Mouse (Mus musculus): ENCODE measurements around the gene Ptprj. TPM values are rescaled to one million over a fixed set of nuclear protein-coding genes. Genes with fewer than 3 reads are reported as not detected.

Ptprj gene
- 37.8 and 39.1 TPM in 2 replicates for total RNA-seq (2014; rRNA removed)
- 4.6 and 4.7 TPM in 2 replicates for polyA plus RNA-seq (2015; fragmentation: Nextera tagmentation; extraction: Ambion mirVana)

GRCm38 (mm10) chr2:90580236-90581005 lies at the start of gene Ptprj:
Ptprj (minus strand) TSS chr2:90580647.
- H3K27me3 ChIP-seq (ENCODE audit: insufficient read depth, low read length) = no peaks in the 10 kb centered on the region
- TF ChIP-seq CTCF (IDR thresholded peaks at IDR 0.05; ENCODE audit: low read depth) = no peak
- H3K4me2 ChIP-seq (ENCODE audit: low read depth, low read length) = peak within 1 kb of the TSS; percentile 84
- no peaks in the 10 kb centered on the region for H3K36me3 ChIP-seq (ENCODE audit: insufficient read depth, low read length)
- under 1% methylated on average over 70 of the region's 100 CpGs for WGBS
- H3K27ac ChIP-seq = peak within 1 kb of the TSS; percentile 90
- H3K9ac ChIP-seq (replicated peaks; ENCODE audit: low read length) = peak within 1 kb of the TSS; percentile 95
- H3K4me3 ChIP-seq (ENCODE audit: low read length) = peak within 1 kb of the TSS; percentile 92
- ATAC-seq (peak; percentile 85), DNase-seq (ENCODE audit: low spot score) (peak; percentile 82)
- no peaks in the 10 kb centered on the region for H3K9me3 ChIP-seq (ENCODE audit: low read length)
- 0 out of 2 replicates have a peak, but pooled peaks cover 3% of the 10 kb centered on the region for H3K4me1 ChIP-seq (ENCODE audit: insufficient read depth, low read length)

GRCm38 (mm10) chr2:90629552-90629951 lies 49.1 kb upstream of the Ptprj start:
- no peaks in the 10 kb centered on the region for H3K4me1 ChIP-seq (ENCODE audit: insufficient read depth, low read length)
- H3K9ac ChIP-seq (replicated peaks; ENCODE audit: low read length) = no peak overlapping the region
- TF ChIP-seq CTCF (IDR thresholded peaks at IDR 0.05; ENCODE audit: low read depth) = no peak
- H3K9me3 ChIP-seq (ENCODE audit: low read length) = no peaks in the 10 kb centered on the region
- no peak overlapping the region for H3K4me3 ChIP-seq (ENCODE audit: low read length)
- H3K27me3 ChIP-seq (ENCODE audit: insufficient read depth, low read length) = no peaks in the 10 kb centered on the region
- DNase-seq (ENCODE audit: low spot score) (no peak), ATAC-seq (no peak)
- H3K27ac ChIP-seq = no peak overlapping the region
- no peaks in the 10 kb centered on the region for H3K36me3 ChIP-seq (ENCODE audit: insufficient read depth, low read length)
- 65% methylated on average over 2 of the region's 2 CpGs for WGBS
- no peak overlapping the region for H3K4me2 ChIP-seq (ENCODE audit: low read depth, low read length)

- no peak for TF ChIP-seq CTCF (IDR thresholded peaks at IDR 0.05; ENCODE audit: low read depth)
- Histone ChIP-seq H3K36me3 (ENCODE audit: insufficient read depth, low read length) (no peaks in the 10 kb centered on the region), H3K4me1 (ENCODE audit: insufficient read depth, low read length) (no peaks in the 10 kb centered on the region), H3K27me3 (ENCODE audit: insufficient read depth, low read length) (no peaks in the 10 kb centered on the region), H3K9ac (replicated peaks; ENCODE audit: low read length) (no peak overlapping the region), H3K27ac (no peak overlapping the region), H3K4me3 (ENCODE audit: low read length) (no peak overlapping the region), H3K4me2 (ENCODE audit: low read depth, low read length) (no peak overlapping the region), H3K9me3 (ENCODE audit: low read length) (no peaks in the 10 kb centered on the region)
- no peak for DNase-seq (ENCODE audit: low spot score)
- ATAC-seq = no peak
- WGBS = 95% methylated on average over 5 of the region's 5 CpGs
Measured at GRCm38 (mm10) chr2:90628261-90628660, 47.8 kb upstream of the Ptprj start.

- H3K4me2 ChIP-seq (ENCODE audit: low read depth, low read length) = 0 out of 2 replicates have a peak overlapping the region, but pooled peaks have one; percentile 8
- DNase-seq (ENCODE audit: low spot score) (peak; percentile 88), ATAC-seq (peak; percentile 82; the same call in 1 of the 2 replicates)
- no peaks in the 10 kb centered on the region for H3K9me3 ChIP-seq (ENCODE audit: low read length)
- no peaks in the 10 kb centered on the region for H3K36me3 ChIP-seq (ENCODE audit: insufficient read depth, low read length)
- 11% methylated on average over 6 of the region's 6 CpGs for WGBS
- no peak overlapping the region for H3K27ac ChIP-seq
- no peaks in the 10 kb centered on the region for H3K4me1 ChIP-seq (ENCODE audit: insufficient read depth, low read length)
- no peaks in the 10 kb centered on the region for H3K27me3 ChIP-seq (ENCODE audit: insufficient read depth, low read length)
- H3K4me3 ChIP-seq (ENCODE audit: low read length) = no peak overlapping the region
- no peak overlapping the region for H3K9ac ChIP-seq (replicated peaks; ENCODE audit: low read length)
- peak; percentile 76 for TF ChIP-seq CTCF (IDR thresholded peaks at IDR 0.05; ENCODE audit: low read depth)
Measured at GRCm38 (mm10) chr2:90624920-90625319, 44.5 kb upstream of the Ptprj start.

GRCm38 (mm10) chr2:90624339-90624738 lies 43.9 kb upstream of the Ptprj start:
- Histone ChIP-seq H3K4me1 (ENCODE audit: insufficient read depth, low read length) (no peaks in the 10 kb centered on the region), H3K4me3 (ENCODE audit: low read length) (no peak overlapping the region), H3K27me3 (ENCODE audit: insufficient read depth, low read length) (no peaks in the 10 kb centered on the region), H3K9ac (replicated peaks; ENCODE audit: low read length) (no peak overlapping the region), H3K27ac (no peak overlapping the region), H3K36me3 (ENCODE audit: insufficient read depth, low read length) (no peaks in the 10 kb centered on the region), H3K9me3 (ENCODE audit: low read length) (no peaks in the 10 kb centered on the region), H3K4me2 (ENCODE audit: low read depth, low read length) (no peak overlapping the region)
- no peak for TF ChIP-seq CTCF (IDR thresholded peaks at IDR 0.05; ENCODE audit: low read depth)
- DNase-seq (ENCODE audit: low spot score) (peak; percentile 67), ATAC-seq (peak; percentile 62; the same call in 1 of the 2 replicates)
- 18% methylated on average over 4 of the region's 4 CpGs for WGBS

GRCm38 (mm10) chr2:90620815-90621214 lies 40.4 kb upstream of the Ptprj start:
- no peaks in the 10 kb centered on the region for H3K27me3 ChIP-seq (ENCODE audit: insufficient read depth, low read length)
- H3K9me3 ChIP-seq (ENCODE audit: low read length) = no peaks in the 10 kb centered on the region
- no peak overlapping the region for H3K4me2 ChIP-seq (ENCODE audit: low read depth, low read length)
- TF ChIP-seq CTCF (IDR thresholded peaks at IDR 0.05; ENCODE audit: low read depth) = no peak
- no peak for ATAC-seq
- no peak overlapping the region for H3K27ac ChIP-seq
- no peak overlapping the region for H3K4me3 ChIP-seq (ENCODE audit: low read length)
- no peak overlapping the region for H3K9ac ChIP-seq (replicated peaks; ENCODE audit: low read length)
- H3K4me1 ChIP-seq (ENCODE audit: insufficient read depth, low read length) = no peaks in the 10 kb centered on the region
- 81% methylated on average over 5 of the region's 5 CpGs for WGBS
- no peaks in the 10 kb centered on the region for H3K36me3 ChIP-seq (ENCODE audit: insufficient read depth, low read length)
- no peak for DNase-seq (ENCODE audit: low spot score)

GRCm38 (mm10) chr2:90619648-90620047 lies 39.2 kb upstream of the Ptprj start:
- no peak for ATAC-seq
- no peak overlapping the region for H3K4me2 ChIP-seq (ENCODE audit: low read depth, low read length)
- no peaks in the 10 kb centered on the region for H3K4me1 ChIP-seq (ENCODE audit: insufficient read depth, low read length)
- H3K27me3 ChIP-seq (ENCODE audit: insufficient read depth, low read length) = no peaks in the 10 kb centered on the region
- H3K9me3 ChIP-seq (ENCODE audit: low read length) = no peaks in the 10 kb centered on the region
- no peaks in the 10 kb centered on the region for H3K36me3 ChIP-seq (ENCODE audit: insufficient read depth, low read length)
- no peak overlapping the region for H3K27ac ChIP-seq
- no peak overlapping the region for H3K4me3 ChIP-seq (ENCODE audit: low read length)
- H3K9ac ChIP-seq (replicated peaks; ENCODE audit: low read length) = no peak overlapping the region
- no peak for DNase-seq (ENCODE audit: low spot score)
- 44% methylated on average over 2 of the region's 2 CpGs for WGBS
- TF ChIP-seq CTCF (IDR thresholded peaks at IDR 0.05; ENCODE audit: low read depth) = no peak
